ENCODE assay signal across 8 mouse cellular contexts in the genomic region with DNA sequence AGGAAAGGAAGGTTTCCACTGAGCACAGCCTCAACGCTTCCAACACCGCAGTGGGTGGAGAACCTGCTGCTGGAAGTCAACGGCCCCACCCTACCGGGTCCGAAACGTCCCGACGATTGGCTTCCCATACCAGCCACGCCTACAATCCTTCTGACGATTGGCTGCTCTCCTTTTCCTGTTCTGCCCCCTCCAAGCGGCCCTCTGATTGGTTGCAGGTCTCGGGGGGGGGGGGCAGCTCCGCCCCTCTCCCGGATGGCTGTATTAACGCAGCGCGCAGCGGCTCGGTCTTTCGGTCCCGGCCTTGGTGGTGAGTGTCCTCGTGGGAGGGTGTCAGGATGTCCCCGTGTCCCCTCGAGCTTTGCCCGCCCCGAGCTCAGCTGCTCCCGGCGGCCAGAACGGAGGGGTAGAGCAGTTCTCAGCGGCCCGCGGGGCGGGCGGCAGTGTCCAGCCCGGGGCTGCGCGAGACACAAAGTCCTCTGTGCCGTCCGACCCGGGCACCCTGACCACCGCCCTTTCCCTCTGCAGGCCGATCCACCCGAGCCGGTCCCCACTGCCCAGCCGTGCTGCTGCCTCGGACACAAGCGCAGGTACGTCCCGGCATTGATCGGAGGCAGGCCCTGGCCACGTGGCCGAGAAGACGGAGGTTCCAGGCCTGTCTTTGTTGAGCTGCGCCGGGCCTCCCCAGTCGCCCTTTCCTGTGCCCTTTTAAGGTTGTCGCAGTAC. TPM values are rescaled to one million over a fixed set of nuclear protein-coding genes. Genes with fewer than 3 reads are reported as not detected.
DNase-seq lines count a peak whose midpoint lies in the region; ATAC-seq and TF ChIP-seq lines count a peak whose summit lies in the region.

No protein-coding gene starts in this region.

- WGBS in bone marrow, adult 2 months, result under 1% methylated on average over 57 of the region's 57 CpGs
- under 1% methylated on average over 53 of the region's 57 CpGs for WGBS in embryonic facial prominence, embryonic 15.5 days
- WGBS in limb, embryonic 14.5 days, result under 1% methylated on average over 51 of the region's 57 CpGs
- under 1% methylated on average over 57 of the region's 57 CpGs for WGBS in midbrain, postnatal 0 days

- peak overlapping the region; percentile 23; the same call in 1 of the 2 replicates for H3K27ac ChIP-seq in bone marrow, adult 2 months (ENCODE audit: control insufficient read depth, insufficient read depth, low read depth, low read length, poor library complexity)
- H3K27ac ChIP-seq in embryonic facial prominence, embryonic 15.5 days (replicated peaks), result peak overlapping the region; percentile 81
- H3K27ac ChIP-seq in limb, embryonic 14.5 days (replicated peaks; ENCODE audit: low read depth, low read length), result peak overlapping the region; percentile 91
- peak overlapping the region; percentile 77 for H3K27ac ChIP-seq in midbrain, postnatal 0 days (ENCODE audit: low read depth, low read length)

- ATAC-seq in embryonic facial prominence, embryonic 15.5 days (ENCODE audit: insufficient number of reproducible peaks, low FRiP score, low TSS enrichment, low read depth), result peak; percentile 99
- peak; percentile 99 for ATAC-seq in limb, embryonic 14.5 days (ENCODE audit: low FRiP score, low read depth)
- peak; percentile 99 for ATAC-seq in midbrain, postnatal 0 days (ENCODE audit: low FRiP score)

- TF ChIP-seq CTCF in bone marrow, adult 2 months (IDR thresholded peaks at IDR 0.05; ENCODE audit: control insufficient read depth, insufficient read depth, low read length), result no peak
- TF ChIP-seq CTCF in midbrain, postnatal 0 days (IDR thresholded peaks at IDR 0.05), result no peak

- peak overlapping the region; percentile 67 for H3K4me2 ChIP-seq in embryonic facial prominence, embryonic 15.5 days (replicated peaks)
- peak overlapping the region; percentile 87 for H3K4me2 ChIP-seq in limb, embryonic 14.5 days (replicated peaks; ENCODE audit: low read depth, low read length, severe bottlenecking)
- H3K4me2 ChIP-seq in midbrain, postnatal 0 days (ENCODE audit: low read depth, low read length, poor library complexity, severe bottlenecking), result peak overlapping the region; percentile 57

- no peaks in the 10 kb centered on the region for H3K27me3 ChIP-seq in embryonic facial prominence, embryonic 15.5 days
- no peaks in the 10 kb centered on the region for H3K27me3 ChIP-seq in limb, embryonic 14.5 days (ENCODE audit: control insufficient read depth, insufficient read depth, low read length)
- no peaks in the 10 kb centered on the region for H3K27me3 ChIP-seq in midbrain, postnatal 0 days (ENCODE audit: insufficient read depth, low read length)

- H3K36me3 ChIP-seq in embryonic facial prominence, embryonic 15.5 days, result peaks cover 15% of the 10 kb centered on the region
- peaks cover 30% of the 10 kb centered on the region for H3K36me3 ChIP-seq in limb, embryonic 14.5 days (ENCODE audit: control insufficient read depth, insufficient read depth, low read length)
- 0 out of 2 replicates have a peak, but pooled peaks cover 3% of the 10 kb centered on the region for H3K36me3 ChIP-seq in midbrain, postnatal 0 days (ENCODE audit: insufficient read depth, low read length)

- TF ChIP-seq POLR2A in bone marrow, adult 2 months (IDR thresholded peaks at IDR 0.05; ENCODE audit: borderline replicate concordance, control insufficient read depth, low read depth, low read length), result peak; percentile 82
- TF ChIP-seq POLR2A in limb, embryonic 14.5 days (IDR thresholded peaks at IDR 0.05; ENCODE audit: borderline replicate concordance, extremely low read depth, insufficient read depth, insufficient read length), result peak; percentile 82; the same call in 1 of the 2 replicates

- peak overlapping the region; percentile 87 for H3K4me3 ChIP-seq in bone marrow, adult 2 months (replicated peaks; ENCODE audit: control insufficient read depth, low read depth, low read length)
- H3K4me3 ChIP-seq in embryonic facial prominence, embryonic 15.5 days (replicated peaks), result peak overlapping the region; percentile 61
- peak overlapping the region; percentile 90 for H3K4me3 ChIP-seq in limb, embryonic 14.5 days (replicated peaks; ENCODE audit: low read length)
- peak overlapping the region; percentile 64 for H3K4me3 ChIP-seq in midbrain, postnatal 0 days (ENCODE audit: low read depth, low read length)

- no peaks in the 10 kb centered on the region for H3K9me3 ChIP-seq in embryonic facial prominence, embryonic 15.5 days (replicated peaks)
- no peaks in the 10 kb centered on the region for H3K9me3 ChIP-seq in limb, embryonic 14.5 days (ENCODE audit: control insufficient read depth, low read length)
- H3K9me3 ChIP-seq in midbrain, postnatal 0 days (ENCODE audit: low read length), result no peaks in the 10 kb centered on the region

- H3K9ac ChIP-seq in embryonic facial prominence, embryonic 15.5 days, result peak overlapping the region; percentile 92
- H3K9ac ChIP-seq in limb, embryonic 14.5 days (ENCODE audit: low read depth, low read length, severe bottlenecking), result peak overlapping the region; percentile 99
- peak overlapping the region; percentile 76 for H3K9ac ChIP-seq in midbrain, postnatal 0 days (replicated peaks; ENCODE audit: low read length, poor library complexity, severe bottlenecking)

- DNase-seq in 416B (ENCODE audit: low read depth), result peak; percentile 98
- DNase-seq in heart, adult 8-10 months (ENCODE audit: low spot score), result peak; percentile 95
- peak; percentile 98 for DNase-seq in kidney, adult 9 months
- DNase-seq in limb, embryonic 14.5 days (ENCODE audit: low spot score), result peak; percentile 99
- peak; percentile 98 for DNase-seq in midbrain, postnatal 0 days (ENCODE audit: low spot score)
- DNase-seq in spleen, postnatal 14 days (ENCODE audit: low spot score in 2 of 2), result peak; percentile 79 to 82

- no peaks in the 10 kb centered on the region for H3K4me1 ChIP-seq in bone marrow, adult 2 months (ENCODE audit: control insufficient read depth, insufficient read depth, low read length)
- peaks cover 18% of the 10 kb centered on the region for H3K4me1 ChIP-seq in embryonic facial prominence, embryonic 15.5 days
- peaks cover 13% of the 10 kb centered on the region for H3K4me1 ChIP-seq in limb, embryonic 14.5 days (ENCODE audit: control insufficient read depth, insufficient read depth, low read length)
- H3K4me1 ChIP-seq in midbrain, postnatal 0 days (ENCODE audit: insufficient read depth, low read length), result peaks cover 7% of the 10 kb centered on the region; the same call in 1 of the 2 replicates

RNA-seq across cellular contexts. Expression of a gene that starts 24.8 kb away (rescaled TPM):
- polyA plus RNA-seq in bone marrow, adult 2 months (2011; ENCODE audit: insufficient read depth, insufficient read length, low replicate concordance, missing spikeins), result 17.6 and 17.8 TPM in 2 replicates
- polyA plus RNA-seq in embryonic facial prominence, embryonic 15.5 days (2015; fragmentation: Nextera tagmentation; extraction: Ambion mirVana), result 27.2 and 30.3 TPM in 2 replicates
- 10 to 100 TPM; 32.2 to 40.1 (median 34.8) TPM for total RNA-seq in heart, adult 8-10 months (2022)
- polyA plus RNA-seq in limb, embryonic 14.5 days (2012; rRNA removed), result 20.0 and 20.9 TPM in 2 replicates
- polyA plus RNA-seq in limb, embryonic 14.5 days (2014; fragmentation: Nextera tagmentation; extraction: Ambion mirVana), result 39.1 and 39.9 TPM in 2 replicates
- total RNA-seq in midbrain, postnatal 0 days (2014; rRNA removed), result 54.3 and 55.6 TPM in 2 replicates
- 34.9 and 36.2 TPM in 2 replicates for polyA plus RNA-seq in midbrain, postnatal 0 days (2015; fragmentation: Nextera tagmentation; extraction: Ambion mirVana)

Comparison
In these comparisons a context has a peak if more than half of its experiments do, and no peak if none do; other contexts are left out.
1. Peak in every context shown above with its lines: DNase-seq, ATAC-seq, H3K4me3 ChIP-seq and H3K27ac ChIP-seq.
2. H3K27ac ChIP-seq: peak in every context shown above with its lines; median percentile 91 in limb, embryonic 14.5 days; 81 in embryonic facial prominence, embryonic 15.5 days; 77 in midbrain, postnatal 0 days; 23 in bone marrow, adult 2 months.